Mouse (Mus musculus) mouse trophoblast stem cell (cell line): Measurements from ENCODE around the gene Pdzrn4.

Experiments
- in situ Hi-C, 2 experiments: fragments of 300-500 bp; cut with MseI, MboI; formaldehyde crosslinking; loops; 2 replicates in 1 of 2; 3 replicates in 1 of 2; pipeline ENCODE4 v1.15.1; 2025

The Pdzrn4 gene

DNA sequence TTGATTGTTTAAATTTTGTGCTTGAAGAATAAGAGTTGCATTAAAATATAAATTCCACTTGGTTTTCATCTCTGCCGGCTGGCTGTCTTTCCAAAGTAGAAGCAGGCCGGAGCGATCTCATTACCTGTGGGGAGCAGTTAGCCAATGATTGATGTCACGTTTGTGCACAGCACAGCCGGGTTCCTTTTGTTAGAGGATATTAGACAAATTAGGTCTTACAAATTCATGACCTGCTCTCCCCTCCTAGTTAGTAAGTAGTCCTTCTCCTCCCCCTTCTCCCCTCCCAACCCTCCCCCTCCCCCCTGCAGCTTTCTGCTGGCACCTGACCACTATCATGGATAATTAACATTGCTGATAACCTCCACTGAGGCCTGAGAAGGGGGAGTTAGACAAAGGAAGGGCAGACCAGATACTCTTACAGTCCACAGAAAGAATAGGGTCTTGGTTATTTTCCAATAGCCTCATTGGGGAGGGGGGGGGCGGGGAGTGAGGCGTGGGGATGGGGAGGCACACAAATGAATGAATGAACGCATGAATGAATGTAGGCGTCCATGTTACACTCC lies 103.7 kb downstream of the Pdzrn4 start:
- in situ Hi-C loops, result no loop called here

DNA sequence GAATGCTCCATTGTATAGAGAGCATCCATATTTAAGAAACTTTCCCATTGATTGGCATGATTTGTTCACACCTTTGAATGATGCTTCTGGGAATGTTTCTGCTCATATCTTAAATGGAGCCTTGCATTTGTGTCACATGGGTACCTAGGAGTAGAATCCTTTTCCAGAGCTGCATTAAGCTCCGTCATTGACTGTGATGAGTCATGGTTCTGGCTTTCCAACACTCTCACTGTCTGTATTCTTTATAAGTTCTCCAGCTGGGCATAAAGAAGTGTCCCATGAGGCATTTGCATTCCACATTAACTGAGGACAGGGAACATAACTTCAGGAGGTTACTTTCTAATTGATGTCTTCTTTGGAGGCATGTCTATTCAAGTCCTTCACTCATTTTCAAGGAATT lies 106.1 kb downstream of the Pdzrn4 start:
- in situ Hi-C loops, result no loop called here

- in situ Hi-C loops, result no loop called here
These were observed 112.7 kb downstream of the Pdzrn4 start for GRCm38 (mm10) chr15:92509372-92509771.

- in situ Hi-C loops, result no loop called here
These were observed 119.0 kb downstream of the Pdzrn4 start for GRCm38 (mm10) chr15:92515651-92516050.

GRCm38 (mm10) chr15:92520677-92521225 lies 124.1 kb downstream of the Pdzrn4 start:
- in situ Hi-C loops, result loop anchor here in 1 of 2 experiments (10.0 kb wide), 1 partner anchor 704 kb away; no protein-coding TSS in a partner anchor

GRCm38 (mm10) chr15:92521686-92522085 lies 125.0 kb downstream of the Pdzrn4 start:
- in situ Hi-C loops, result loop anchor here in 1 of 2 experiments (10.0 kb wide), 1 partner anchor 703 kb away; no protein-coding TSS in a partner anchor

GRCm38 (mm10) chr15:92524917-92525316 lies 128.2 kb downstream of the Pdzrn4 start:
- in situ Hi-C loops, result loop anchor here (10.0 to 25.0 kb wide), 2 partner anchors 687 to 700 kb away; no protein-coding TSS in a partner anchor

- in situ Hi-C loops, result loop anchor here (10.0 to 25.0 kb wide), 2 partner anchors 687 to 699 kb away; no protein-coding TSS in a partner anchor
These were observed 128.7 kb downstream of the Pdzrn4 start for GRCm38 (mm10) chr15:92525416-92525815.

GRCm38 (mm10) chr15:92526731-92527130 lies 130.1 kb downstream of the Pdzrn4 start:
- in situ Hi-C loops, result loop anchor here (10.0 to 25.0 kb wide), 2 partner anchors 686 to 698 kb away; no protein-coding TSS in a partner anchor

- in situ Hi-C loops, result loop anchor here in 1 of 2 experiments (25.0 kb wide), 1 partner anchor 669 kb away; no protein-coding TSS in a partner anchor
These were observed 146.6 kb downstream of the Pdzrn4 start for GRCm38 (mm10) chr15:92543252-92543651.

GRCm38 (mm10) chr15:92547294-92547911 lies 150.7 kb downstream of the Pdzrn4 start:
- in situ Hi-C loops, result loop anchor here in 1 of 2 experiments (25.0 kb wide), 1 partner anchor 665 kb away; no protein-coding TSS in a partner anchor

DNA sequence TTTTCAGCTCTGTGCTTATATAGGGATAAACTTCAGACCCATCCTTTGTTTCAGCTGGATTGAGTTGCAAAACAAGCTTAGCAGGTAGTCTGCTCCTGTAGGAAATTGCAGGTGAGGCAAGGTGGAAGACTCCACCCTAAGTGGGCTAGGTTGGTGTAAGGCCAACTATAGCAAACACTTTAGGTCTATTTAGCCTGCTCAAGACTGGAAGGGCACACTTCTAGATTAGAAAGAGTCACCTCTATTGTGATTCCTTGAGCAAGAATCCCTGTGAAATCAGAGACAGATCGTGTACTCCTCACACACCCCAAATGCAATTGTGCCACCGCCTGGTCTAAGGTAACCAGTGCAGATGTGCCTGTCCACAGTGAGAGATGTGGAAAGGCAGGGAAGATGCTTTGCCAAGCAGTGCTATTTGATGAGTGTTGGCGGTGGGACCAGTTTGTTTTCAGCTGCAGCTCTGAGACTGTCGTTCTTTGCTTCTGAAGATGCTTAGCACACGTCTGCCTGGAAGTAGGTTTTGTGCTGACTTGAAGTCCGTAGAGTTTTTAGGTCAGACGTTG lies 158.4 kb downstream of the Pdzrn4 start:
- in situ Hi-C loops, result no loop called here

GRCm38 (mm10) chr15:92555716-92556115 lies 159.0 kb downstream of the Pdzrn4 start:
- in situ Hi-C loops, result no loop called here

GRCm38 (mm10) chr15:92558592-92558991 lies 161.9 kb downstream of the Pdzrn4 start:
- in situ Hi-C loops, result no loop called here

DNA sequence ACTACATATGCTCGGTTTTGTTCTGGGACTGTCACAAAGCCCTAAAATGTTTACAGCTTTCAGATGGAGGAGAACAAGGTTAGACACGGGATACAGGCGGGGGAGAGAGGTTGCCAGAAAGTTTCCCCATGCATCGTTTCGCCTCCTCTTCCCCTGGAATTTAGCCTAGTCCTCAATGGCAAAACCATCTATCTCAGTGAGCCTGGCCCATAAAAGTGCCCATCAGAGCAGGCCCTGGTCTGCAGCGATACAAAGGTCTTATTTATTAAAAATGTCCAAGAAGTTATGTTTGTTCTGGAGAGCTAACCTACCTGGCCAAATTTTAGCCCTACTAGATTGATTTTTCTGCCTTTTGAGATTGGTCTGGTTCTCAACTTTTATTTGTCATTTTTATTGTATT lies 165.5 kb downstream of the Pdzrn4 start:
- in situ Hi-C loops, result no loop called here

- in situ Hi-C loops, result no loop called here
These were observed 166.9 kb downstream of the Pdzrn4 start for GRCm38 (mm10) chr15:92563576-92563975.

DNA sequence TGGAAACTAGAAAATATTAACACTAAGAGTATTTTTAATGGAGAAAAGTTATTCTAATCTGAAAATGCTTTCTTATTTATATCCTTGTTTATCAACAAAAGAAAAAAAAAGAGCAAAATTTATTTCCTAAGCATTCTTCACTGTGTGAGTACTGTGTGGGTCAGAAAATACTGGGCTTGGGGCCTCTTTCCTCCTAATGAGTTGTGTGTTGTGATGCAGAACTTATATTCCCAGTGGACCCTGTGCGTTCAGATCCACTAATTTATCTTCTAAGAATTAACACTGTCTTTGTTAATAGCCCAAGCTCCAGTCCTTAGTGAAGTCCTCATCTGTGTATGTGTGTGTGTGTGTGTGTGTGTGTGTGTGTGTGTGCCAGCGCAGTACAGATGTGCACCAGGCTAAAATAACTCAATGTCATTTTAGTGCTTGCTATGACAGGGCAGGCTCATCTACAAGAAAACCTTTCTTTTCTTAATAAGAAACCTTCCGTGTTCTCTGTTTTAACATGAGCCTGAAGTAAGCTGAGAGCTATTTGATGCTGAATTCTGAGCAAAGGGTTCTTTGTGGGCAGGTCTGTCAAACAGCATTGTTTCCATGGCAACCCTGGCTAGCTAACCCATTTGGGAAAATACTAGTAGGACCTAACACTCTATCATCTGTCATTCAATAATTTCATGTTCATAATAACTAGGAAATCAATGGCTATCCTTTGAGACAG lies 174.0 kb downstream of the Pdzrn4 start:
- in situ Hi-C loops, result no loop called here

- in situ Hi-C loops, result no loop called here
These were observed 174.5 kb downstream of the Pdzrn4 start for GRCm38 (mm10) chr15:92571244-92571539.

DNA sequence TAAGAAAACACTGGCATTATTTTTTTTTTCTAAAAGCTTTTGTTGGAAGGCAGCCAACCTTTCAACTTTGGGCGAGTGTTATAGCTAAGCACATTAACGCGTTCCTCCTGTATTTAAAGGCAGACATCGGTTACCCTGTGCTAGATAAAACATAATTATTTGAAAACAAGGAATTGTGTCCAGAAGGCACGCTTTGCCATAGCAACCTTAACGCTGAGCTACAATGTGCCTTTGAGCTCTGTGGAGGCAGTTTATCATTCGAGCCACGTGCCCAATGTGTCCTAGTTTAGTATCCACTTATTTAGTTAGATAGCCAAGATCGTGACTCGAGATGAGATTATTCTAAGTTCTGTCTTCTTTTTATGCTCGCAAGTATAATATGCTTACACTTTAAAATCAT lies 180.8 kb downstream of the Pdzrn4 start:
- in situ Hi-C loops, result no loop called here

DNA sequence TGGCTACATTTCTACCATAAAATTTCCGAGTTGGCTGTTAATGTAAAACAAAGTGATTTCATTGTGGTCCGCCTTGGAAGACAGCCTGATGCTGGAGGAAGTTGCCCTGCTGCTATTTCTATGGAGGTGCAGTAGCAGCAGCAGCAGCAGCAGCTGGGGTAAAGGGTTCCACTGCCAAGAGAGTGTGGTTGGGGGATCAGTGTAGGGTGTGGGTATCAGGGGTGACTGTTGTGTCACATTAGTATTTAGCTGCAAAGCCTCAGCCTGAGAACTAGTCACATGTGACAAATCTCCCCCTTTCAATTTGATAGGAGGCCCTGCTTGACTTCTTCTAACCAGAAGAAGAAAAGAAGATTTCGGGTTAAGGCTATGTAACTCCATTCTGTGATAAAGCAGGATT lies 183.5 kb downstream of the Pdzrn4 start:
- in situ Hi-C loops, result no loop called here

- in situ Hi-C loops, result no loop called here
These were observed 184.2 kb downstream of the Pdzrn4 start for GRCm38 (mm10) chr15:92580742-92581383.
